Mouse (Mus musculus): ENCODE results near the gene Trim41. TPM values are rescaled to one million over a fixed set of nuclear protein-coding genes. Genes with fewer than 3 reads are reported as not detected.

Gene Trim41
- total and polyA plus RNA-seq, 3 experiments = 13.8 to 56.6 (median 56.5) TPM

GRCm38 (mm10) chr11:48803988-48804387 lies 13.2 kb downstream of the Trim41 start:
- peaks cover 86% of the 10 kb centered on the region for H3K36me3 ChIP-seq (replicated peaks)
- H3K27me3 ChIP-seq (ENCODE audit: insufficient read depth, low read length) = no peaks in the 10 kb centered on the region
- H3K4me3 ChIP-seq (ENCODE audit: low read depth, low read length) = peak overlapping the region; percentile 58; the same call in 1 of the 2 replicates
- H3K9me3 ChIP-seq (replicated peaks) = no peaks in the 10 kb centered on the region
- no peak for DNase-seq (ENCODE audit: low spot score)
- TF ChIP-seq POLR2AphosphoS5 (IDR thresholded peaks at IDR 0.05; ENCODE audit: insufficient replicate concordance, low read depth, low read length) = no peak
- TF ChIP-seq GATA2 (IDR thresholded peaks at IDR 0.05; ENCODE audit: borderline replicate concordance, low read depth, low read length) = no peak
- TF ChIP-seq GATA1 (IDR thresholded peaks at IDR 0.05; ENCODE audit: borderline replicate concordance, low read length) = no peak
- no peak for TF ChIP-seq TAL1 (conservative IDR thresholded peaks at IDR 0.05; ENCODE audit: low read depth, low read length)
- TF ChIP-seq CTCF (IDR thresholded peaks at IDR 0.05; ENCODE audit: low read depth, low read length) = no peak; the same call in 1 of the 2 replicates
- ATAC-seq (ENCODE audit: extremely low read depth, insufficient number of reproducible peaks, low FRiP score, poor library complexity, severe bottlenecking) = no peak
- H3K4me1 ChIP-seq (ENCODE audit: insufficient read depth, low read depth, low read length) = peaks cover 55% of the 10 kb centered on the region

- H3K9me3 ChIP-seq (replicated peaks) = no peaks in the 10 kb centered on the region
- peaks cover 67% of the 10 kb centered on the region for H3K36me3 ChIP-seq (replicated peaks)
- H3K27me3 ChIP-seq (ENCODE audit: insufficient read depth, low read length) = no peaks in the 10 kb centered on the region
- ATAC-seq (ENCODE audit: extremely low read depth, insufficient number of reproducible peaks, low FRiP score, poor library complexity, severe bottlenecking) = no peak
- TF ChIP-seq TAL1 (conservative IDR thresholded peaks at IDR 0.05; ENCODE audit: low read depth, low read length) (no peak), CTCF (IDR thresholded peaks at IDR 0.05; ENCODE audit: low read depth, low read length) (no peak), GATA2 (IDR thresholded peaks at IDR 0.05; ENCODE audit: borderline replicate concordance, low read depth, low read length) (no peak), GATA1 (IDR thresholded peaks at IDR 0.05; ENCODE audit: borderline replicate concordance, low read length) (no peak), POLR2AphosphoS5 (IDR thresholded peaks at IDR 0.05; ENCODE audit: insufficient replicate concordance, low read depth, low read length) (no peak)
- DNase-seq (ENCODE audit: low spot score) = no peak
- H3K4me1 ChIP-seq (ENCODE audit: insufficient read depth, low read depth, low read length) = peaks cover 57% of the 10 kb centered on the region
- peak overlapping the region; percentile 87 for H3K4me3 ChIP-seq (ENCODE audit: low read depth, low read length)
Measured at GRCm38 (mm10) chr11:48801831-48802772, 15.1 kb downstream of the Trim41 start.

GRCm38 (mm10) chr11:48799921-48800701 lies 17.0 kb downstream of the Trim41 start, which contains the start of gene Rack1:
Gene Rack1 (plus strand): TSS chr11:48800332.
- H3K4me1 ChIP-seq (ENCODE audit: insufficient read depth, low read depth, low read length) = peaks cover 57% of the 10 kb centered on the region

GRCm38 (mm10) chr11:48798984-48799920 lies 17.9 kb downstream of the Trim41 start:
- no peak for ATAC-seq (ENCODE audit: extremely low read depth, insufficient number of reproducible peaks, low FRiP score, poor library complexity, severe bottlenecking)
- H3K27me3 ChIP-seq (ENCODE audit: insufficient read depth, low read length) = no peaks in the 10 kb centered on the region
- no peaks in the 10 kb centered on the region for H3K9me3 ChIP-seq (replicated peaks)
- TF ChIP-seq CTCF (IDR thresholded peaks at IDR 0.05; ENCODE audit: low read depth, low read length) (no peak), GATA2 (IDR thresholded peaks at IDR 0.05; ENCODE audit: borderline replicate concordance, low read depth, low read length) (no peak), GATA1 (IDR thresholded peaks at IDR 0.05; ENCODE audit: borderline replicate concordance, low read length) (no peak), POLR2AphosphoS5 (IDR thresholded peaks at IDR 0.05; ENCODE audit: insufficient replicate concordance, low read depth, low read length) (no peak), TAL1 (conservative IDR thresholded peaks at IDR 0.05; ENCODE audit: low read depth, low read length) (no peak)
- H3K4me3 ChIP-seq (ENCODE audit: low read depth, low read length) = peak overlapping the region; percentile 87
- peaks cover 48% of the 10 kb centered on the region for H3K36me3 ChIP-seq (replicated peaks)
- DNase-seq (ENCODE audit: low spot score) = no peak
- peaks cover 51% of the 10 kb centered on the region for H3K4me1 ChIP-seq (ENCODE audit: insufficient read depth, low read depth, low read length)

More at GRCm38 (mm10) chr11:48799921-48800701, 17.0 kb downstream of the Trim41 start, which contains the start of gene Rack1:
- Histone ChIP-seq H3K36me3 (replicated peaks) (peaks cover 52% of the 10 kb centered on the region), H3K9me3 (replicated peaks) (no peaks in the 10 kb centered on the region), H3K27me3 (ENCODE audit: insufficient read depth, low read length) (no peaks in the 10 kb centered on the region), H3K4me3 (ENCODE audit: low read depth, low read length) (peak within 1 kb of the TSS; percentile 87)
- ATAC-seq (ENCODE audit: extremely low read depth, insufficient number of reproducible peaks, low FRiP score, poor library complexity, severe bottlenecking) = peak; percentile 72
- peak; percentile 77 for DNase-seq (ENCODE audit: low spot score)
- TF ChIP-seq POLR2AphosphoS5 (IDR thresholded peaks at IDR 0.05; ENCODE audit: insufficient replicate concordance, low read depth, low read length) (peak; percentile 91), GATA2 (IDR thresholded peaks at IDR 0.05; ENCODE audit: borderline replicate concordance, low read depth, low read length) (no peak), CTCF (IDR thresholded peaks at IDR 0.05; ENCODE audit: low read depth, low read length) (no peak)

GRCm38 (mm10) chr11:48798308-48798707 lies 18.8 kb downstream of the Trim41 start:
- peak overlapping the region; percentile 87 for H3K4me3 ChIP-seq (ENCODE audit: low read depth, low read length)
- no peaks in the 10 kb centered on the region for H3K27me3 ChIP-seq (ENCODE audit: insufficient read depth, low read length)
- peaks cover 42% of the 10 kb centered on the region for H3K4me1 ChIP-seq (ENCODE audit: insufficient read depth, low read depth, low read length)
- DNase-seq (ENCODE audit: low spot score) (no peak), ATAC-seq (ENCODE audit: extremely low read depth, insufficient number of reproducible peaks, low FRiP score, poor library complexity, severe bottlenecking) (no peak)
- peaks cover 43% of the 10 kb centered on the region for H3K36me3 ChIP-seq (replicated peaks)
- TF ChIP-seq GATA1 (IDR thresholded peaks at IDR 0.05; ENCODE audit: borderline replicate concordance, low read length) (no peak), POLR2AphosphoS5 (IDR thresholded peaks at IDR 0.05; ENCODE audit: insufficient replicate concordance, low read depth, low read length) (no peak), TAL1 (conservative IDR thresholded peaks at IDR 0.05; ENCODE audit: low read depth, low read length) (no peak), GATA2 (IDR thresholded peaks at IDR 0.05; ENCODE audit: borderline replicate concordance, low read depth, low read length) (no peak), CTCF (IDR thresholded peaks at IDR 0.05; ENCODE audit: low read depth, low read length) (no peak)
- H3K9me3 ChIP-seq (replicated peaks) = no peaks in the 10 kb centered on the region
